Mouse (Mus musculus) c-Kit-positive CD71-negative TER-119-negative erythroid progenitor cells, embryonic 14.5 days (primary cell): ENCODE results near the gene Gm49388.
"Not testable (repeated sequence)": the region's sequence is repeated elsewhere in the genome, so short reads cannot be mapped to it uniquely, and the experiment has no call there.

Source experiments
- DNase-seq: peaks from one replicate; pipeline ENCODE4 v3.0.0-alpha.2; 2013; ENCODE audit warnings: low read depth

Gm49388 gene

DNA sequence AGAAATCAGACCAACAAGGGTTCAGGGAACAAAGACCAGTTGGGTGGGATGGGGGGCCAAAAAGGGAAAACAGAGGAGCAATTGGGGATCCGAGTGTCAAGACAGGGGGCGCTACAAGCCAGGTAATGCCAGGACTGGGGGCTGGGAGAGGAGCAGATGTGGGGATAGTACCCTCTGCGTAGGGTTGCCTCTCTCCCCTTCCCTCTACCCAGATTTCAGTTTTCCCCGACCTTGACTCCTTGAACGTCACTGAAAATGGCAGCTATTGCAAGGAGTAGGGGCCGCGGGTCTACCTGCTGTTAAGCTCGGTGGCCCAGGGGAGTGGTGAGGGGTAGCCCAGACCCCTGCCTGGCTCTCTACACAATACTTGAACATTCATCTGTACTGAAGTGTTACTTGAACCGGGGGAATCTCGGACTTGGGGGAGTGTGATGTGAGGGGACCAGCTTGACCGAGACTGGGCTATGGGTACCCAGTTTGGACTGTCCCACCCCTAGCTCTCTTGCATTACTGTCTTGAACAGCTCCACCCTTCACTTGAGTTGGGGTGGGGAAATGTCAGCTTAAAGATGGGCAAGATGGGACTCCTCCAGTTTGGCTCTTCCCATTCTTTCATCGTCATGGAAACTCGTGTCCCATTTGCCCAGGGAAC lies 16.9 kb upstream of the Gm49388 start:
- no peak for DNase-seq

DNA sequence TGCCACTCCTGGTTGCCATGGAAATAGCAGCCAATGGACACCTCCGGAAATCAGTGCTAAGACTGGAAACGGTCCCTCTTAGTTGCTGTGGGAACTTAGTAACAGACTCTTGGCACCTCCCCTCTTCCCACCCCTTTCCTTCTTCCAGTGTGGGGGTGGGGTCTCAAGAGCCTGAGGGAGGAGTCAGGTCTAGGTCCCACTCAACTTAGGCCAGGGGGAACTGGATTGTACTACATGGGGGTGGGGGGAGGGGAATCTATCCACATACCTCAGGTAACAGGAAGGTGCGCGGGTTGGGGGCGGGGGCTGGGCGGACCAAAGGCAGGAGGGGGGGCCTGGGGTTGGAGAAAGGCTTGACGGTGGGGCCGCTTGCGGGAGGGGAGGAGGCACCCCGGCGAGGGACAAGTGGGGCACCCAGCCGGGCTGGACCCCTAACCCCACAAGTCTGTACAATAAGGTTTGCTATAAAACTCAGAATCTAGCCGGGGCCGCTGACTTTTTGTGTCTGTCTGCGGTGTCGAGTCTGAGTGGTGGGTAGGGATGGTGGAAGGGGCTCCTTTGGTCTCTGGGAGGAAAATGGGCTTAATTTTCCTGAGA lies 16.3 kb upstream of the Gm49388 start:
- peak; percentile 66 for DNase-seq

DNA sequence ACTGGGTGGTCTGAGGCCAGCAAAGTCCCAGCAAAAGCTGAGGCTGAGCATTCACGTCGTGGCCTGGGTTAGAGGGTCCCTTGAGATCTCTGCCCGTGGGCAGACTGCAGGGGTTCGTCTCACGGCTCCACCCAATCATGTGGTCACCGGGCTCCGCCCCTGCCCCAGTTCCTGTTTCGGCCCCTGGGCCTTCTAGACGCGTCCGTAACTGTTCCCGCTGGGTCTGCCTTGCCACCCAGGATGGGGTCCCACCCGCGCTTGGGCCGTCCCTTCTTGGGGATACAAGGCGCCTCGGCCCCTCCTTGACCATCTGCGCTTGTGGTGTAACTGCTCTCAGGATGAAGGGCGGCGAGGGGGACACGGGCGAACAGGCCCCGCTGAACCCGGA lies 15.8 kb upstream of the Gm49388 start, which contains the start of gene Orai3:
TSS of gene Orai3 (plus strand) at position 165 of the 388 bp plus-strand sequence.
- DNase-seq, result peak; percentile 73

DNA sequence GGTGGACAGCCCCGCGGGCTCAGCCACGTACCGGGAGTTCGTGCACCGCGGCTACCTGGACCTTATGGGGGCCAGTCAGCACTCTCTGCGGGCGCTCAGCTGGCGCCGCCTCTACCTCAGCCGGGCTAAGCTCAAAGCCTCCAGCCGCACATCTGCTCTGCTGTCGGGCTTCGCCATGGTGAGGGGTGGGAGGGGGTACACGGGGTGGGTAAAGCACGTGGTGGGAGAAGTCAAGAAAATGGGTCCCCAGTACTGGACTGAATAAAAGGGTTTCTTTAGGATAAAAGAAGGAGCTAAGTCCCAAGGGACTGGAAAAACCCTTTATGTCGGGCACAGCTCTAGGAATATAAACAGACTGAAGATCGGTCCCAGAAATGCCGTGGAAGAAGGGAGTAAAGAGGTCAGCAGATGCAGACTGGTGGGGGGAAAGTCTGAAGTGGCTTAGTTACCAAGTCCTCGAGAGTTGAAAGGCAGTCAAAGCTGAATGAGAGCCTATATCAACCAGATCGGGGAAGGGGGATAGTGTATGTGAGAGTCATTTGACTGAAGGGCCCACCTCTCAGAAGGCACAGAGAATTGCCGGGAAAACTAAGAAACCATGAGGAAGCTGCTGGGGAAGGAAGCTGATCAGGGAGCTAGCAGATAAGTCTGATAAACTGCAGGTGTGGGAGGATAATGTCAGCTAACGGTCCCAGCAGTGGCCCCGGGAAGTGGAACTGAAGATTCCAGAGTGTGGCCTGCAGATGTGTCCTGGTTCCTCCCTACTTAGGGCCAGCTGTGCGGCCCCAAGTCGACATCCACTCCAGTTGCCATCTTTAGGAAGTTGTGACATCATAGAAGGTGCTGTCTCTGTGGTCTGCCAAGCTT lies 15.1 kb upstream of the Gm49388 start:
- DNase-seq, result no peak

DNA sequence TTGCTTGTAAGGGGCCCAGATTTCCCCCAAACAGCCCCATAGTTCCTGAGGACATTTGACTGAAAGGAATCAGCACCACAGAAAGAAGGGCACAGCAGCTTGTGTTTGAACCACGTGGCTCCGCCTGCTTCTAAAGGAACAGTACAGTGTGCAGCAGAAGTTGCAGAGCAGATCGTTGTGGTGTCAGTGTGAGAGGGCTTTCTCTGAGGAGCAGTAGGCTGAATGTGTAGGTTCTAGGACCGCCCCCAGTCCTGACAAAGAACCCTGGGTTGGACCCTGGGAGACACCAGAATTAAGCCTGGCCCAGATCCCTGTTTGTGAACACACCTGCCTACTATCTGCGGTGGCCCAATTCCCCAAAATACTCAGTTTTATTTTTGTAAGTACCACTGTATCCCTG lies 14.1 kb upstream of the Gm49388 start:
- no peak for DNase-seq

DNA sequence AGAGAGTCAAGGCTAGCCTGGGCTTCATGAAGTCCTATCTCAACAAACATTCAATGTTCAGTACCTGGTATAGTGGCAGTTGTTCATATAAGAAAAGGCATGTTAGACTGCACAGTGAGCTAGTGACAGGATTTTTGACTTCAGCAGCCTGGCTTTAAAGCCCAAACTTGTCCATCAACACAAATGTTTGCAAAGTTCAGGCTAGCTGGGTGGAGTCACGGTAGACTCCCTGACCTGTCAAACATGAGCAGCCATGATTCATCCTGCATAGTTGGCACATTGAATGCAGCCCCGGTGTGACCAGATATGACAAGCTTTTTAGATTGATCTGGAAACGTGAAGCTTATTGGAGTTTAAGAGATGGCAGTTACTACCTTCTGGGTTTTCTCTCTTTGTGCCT lies 13.3 kb upstream of the Gm49388 start:
- no peak for DNase-seq

DNA sequence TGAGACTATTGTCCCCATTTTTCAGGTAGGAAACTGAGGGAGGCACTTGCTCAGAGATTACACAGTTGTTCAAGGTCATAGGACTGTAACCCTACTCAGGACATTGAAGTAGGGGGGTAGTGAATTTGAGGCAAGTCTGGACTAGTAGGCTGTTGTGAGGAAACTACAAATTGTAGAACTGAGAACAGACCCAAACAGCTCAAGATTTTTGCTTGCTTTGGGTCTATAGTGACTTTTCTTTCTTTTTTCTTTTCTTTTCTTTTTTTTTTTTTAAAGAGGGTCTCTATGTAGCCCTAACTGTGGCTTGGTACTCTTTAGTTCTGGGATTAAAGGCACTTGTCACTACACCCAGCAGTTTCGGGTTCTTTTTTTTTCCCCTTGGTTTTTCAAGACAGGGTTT lies 12.9 kb upstream of the Gm49388 start:
- no peak for DNase-seq

DNA sequence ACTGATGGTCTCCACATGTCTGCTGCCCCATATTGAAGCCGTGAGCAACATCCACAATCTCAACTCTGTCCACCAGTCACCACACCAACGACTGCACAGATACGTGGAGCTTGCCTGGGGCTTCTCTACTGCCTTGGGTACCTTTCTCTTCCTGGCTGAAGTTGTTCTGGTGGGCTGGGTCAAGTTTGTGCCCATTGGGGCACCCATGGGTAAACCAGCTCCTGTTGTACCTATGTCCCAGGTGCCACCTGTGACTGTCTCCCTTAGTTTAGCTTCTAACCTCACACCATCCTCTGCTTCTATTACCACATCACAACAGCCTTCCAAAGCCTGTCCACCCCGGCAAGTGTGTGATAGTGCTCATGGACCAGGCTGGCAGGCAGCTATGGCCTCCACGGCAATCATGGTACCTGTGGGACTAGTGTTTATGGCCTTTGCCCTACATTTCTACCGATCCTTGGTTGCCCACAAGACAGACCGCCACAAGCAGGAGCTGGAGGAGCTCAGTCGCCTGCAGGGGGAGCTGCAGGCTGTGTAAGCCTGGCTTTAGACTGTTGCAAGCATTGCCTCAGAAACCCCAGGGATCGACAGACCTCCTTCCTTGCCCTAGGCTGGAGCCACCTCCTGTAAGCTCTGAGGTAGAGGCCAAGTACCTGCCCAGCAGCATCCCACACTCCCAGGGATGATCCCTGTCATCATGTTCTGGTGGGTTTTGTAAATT lies 11.6 kb upstream of the Gm49388 start:
- DNase-seq, result peak; percentile 82

DNA sequence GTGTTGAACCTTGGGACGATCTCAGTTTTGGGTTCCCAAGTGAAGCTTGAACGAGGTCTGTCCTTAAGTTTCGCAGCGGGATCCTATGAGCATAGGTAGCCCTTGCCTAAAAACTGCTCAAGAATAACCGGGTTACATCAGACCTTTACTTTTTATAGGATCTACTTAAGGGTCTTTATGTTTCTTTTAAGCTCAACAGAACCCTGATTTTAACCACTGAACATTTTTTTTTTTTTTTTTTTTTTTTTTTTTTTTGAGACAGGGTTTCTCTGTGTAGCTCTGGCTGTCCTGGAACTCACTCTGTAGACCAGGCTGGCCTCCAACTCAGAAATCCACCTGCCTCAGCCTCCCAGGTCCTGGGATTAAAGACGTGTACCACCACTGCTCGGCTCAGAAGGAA lies 9.6 kb upstream of the Gm49388 start:
- DNase-seq, result not testable (repeated sequence)

DNA sequence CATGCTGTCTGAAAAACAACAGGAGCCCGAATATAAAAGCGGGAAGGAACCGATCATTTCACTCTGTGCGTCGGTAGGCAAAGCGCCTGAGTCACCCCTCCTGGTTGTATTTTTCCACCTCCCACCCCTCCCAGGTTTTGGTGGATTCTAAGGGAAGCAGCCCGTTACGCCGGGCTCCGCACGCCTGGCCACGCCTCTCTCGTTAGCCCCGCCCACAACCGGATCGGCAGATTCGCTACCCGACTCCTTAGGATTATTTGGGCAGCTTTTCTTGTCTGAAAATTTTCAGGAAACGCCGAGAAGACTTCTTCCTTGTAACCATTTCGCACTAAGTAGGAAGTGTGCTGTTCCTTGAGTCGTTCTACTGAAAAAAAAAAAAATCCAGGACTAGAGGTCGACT lies 9.0 kb upstream of the Gm49388 start, which contains the start of gene Setd1a:
TSS of gene Setd1a (plus strand) at position 245 of the 400 bp plus-strand sequence.
- DNase-seq, result peak; percentile 77

DNA sequence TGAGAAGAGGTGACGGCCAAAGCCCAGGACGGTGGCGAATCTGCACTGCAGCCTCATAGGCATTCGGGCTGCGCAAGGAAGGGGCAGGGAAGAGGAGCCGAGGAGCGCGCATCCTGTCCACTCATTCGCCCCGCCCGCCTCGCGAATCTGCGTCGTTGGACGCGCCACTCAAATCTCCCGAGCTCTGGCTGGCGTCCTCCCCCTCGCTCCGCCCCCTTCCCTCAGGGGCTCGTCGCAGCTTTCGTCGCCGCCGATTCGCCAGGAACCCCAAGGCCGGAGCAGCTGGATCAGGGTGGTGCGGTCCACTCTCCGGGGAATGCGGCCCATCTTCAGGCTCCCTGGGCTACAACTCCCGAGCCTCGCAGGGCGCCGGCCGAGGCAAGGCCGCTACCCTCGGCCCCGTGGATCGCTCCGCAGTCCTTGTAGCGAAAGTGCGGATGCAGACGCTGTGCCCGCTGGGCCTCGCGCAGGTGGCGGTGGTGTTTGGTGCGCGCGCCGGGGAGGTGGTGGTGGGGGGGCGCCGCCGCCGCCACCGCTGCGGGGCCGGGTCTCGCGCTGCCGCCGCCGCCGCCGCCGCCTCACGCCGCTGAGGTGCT lies 8.4 kb upstream of the Gm49388 start:
- peak; percentile 96 for DNase-seq

DNA sequence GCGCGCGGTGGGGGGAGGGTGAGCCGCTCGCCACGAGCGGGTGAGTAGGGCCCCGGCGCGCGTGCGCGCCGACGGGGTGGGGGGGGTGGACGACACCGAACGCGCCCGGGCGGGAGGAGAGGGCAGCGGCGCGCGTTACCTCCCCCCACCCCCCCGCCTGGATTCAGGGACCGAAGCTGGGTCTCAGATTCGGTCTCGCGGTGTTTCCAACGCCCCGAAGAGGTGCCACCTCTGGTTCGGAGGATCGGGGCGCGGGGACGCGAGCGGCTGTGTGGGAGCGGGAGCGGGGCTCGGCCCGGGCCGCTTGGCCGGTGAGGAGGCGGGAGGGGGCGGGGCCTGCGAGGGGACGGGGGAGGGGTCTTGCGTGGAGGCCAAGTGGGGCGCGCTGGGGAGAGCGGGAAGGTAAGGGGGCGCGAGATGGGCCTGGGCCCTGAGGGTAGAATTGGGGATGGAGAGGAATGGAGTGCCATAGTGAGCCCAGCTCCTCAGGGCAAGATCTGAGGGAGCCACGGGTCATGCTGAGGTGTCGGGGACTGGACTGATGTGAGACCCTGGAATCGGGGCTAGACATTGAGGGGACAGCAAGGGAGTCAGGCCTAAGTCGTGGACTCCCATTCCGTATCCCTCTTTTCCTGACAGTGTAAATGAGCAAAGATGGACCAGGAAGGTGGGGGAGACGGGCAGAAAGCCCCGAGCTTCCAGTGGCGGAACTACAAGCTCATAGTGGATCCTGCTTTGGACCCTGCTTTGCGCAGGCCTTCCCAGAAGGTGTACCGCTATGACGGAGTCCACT lies 7.7 kb upstream of the Gm49388 start:
- DNase-seq, result no peak

DNA sequence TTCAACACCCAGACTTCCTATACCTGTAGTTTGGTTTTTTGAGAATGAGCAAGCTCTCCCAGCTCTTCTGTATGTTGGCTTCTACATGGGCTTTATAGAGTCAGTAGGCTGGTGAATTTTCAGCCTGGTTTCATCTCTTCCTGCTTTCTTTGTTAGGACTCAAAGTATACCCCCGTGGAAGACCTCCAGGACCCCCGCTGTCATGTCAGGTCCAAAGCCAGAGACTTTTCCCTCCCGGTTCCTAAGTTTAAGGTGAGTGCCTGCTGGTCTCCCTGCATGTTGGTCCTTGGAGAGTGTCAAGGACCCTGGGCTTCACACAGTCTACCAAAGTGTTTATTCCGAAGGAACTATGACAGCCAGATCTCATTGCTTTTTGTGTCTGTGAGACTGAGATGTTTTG lies 7.1 kb upstream of the Gm49388 start:
- no peak for DNase-seq

DNA sequence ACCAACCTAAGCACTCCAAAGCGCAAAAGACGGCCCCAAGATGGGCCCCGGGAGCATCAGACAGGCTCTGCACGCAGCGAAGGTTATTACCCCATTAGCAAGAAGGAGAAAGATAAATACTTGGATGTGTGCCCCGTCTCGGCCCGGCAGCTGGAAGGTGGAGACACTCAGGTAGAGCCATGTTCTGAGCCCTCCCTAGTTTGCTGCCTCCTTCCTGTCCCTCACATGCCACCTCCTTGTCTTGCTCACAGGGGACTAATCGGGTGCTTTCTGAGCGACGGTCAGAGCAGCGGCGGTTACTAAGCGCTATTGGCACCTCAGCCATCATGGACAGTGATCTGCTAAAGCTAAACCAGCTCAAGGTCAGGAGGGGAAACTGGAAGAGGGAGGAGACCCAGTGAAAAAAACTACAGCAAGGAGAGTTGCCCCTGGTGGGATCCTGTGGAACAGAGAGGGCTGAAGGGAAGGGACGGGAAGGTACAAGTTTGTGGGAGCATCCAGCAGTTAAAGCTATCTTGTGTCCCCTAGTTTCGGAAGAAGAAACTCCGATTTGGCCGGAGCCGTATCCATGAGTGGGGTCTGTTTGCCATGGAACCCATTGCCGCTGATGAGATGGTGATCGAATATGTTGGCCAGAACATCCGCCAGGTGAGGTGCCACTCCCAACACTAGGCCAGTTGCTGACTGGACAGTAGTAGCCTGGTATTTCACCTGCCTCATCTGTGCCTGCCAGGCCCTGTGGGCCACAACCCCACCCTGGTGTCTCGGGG lies 11.9 kb downstream of the Gm49388 start:
- DNase-seq, result no peak

DNA sequence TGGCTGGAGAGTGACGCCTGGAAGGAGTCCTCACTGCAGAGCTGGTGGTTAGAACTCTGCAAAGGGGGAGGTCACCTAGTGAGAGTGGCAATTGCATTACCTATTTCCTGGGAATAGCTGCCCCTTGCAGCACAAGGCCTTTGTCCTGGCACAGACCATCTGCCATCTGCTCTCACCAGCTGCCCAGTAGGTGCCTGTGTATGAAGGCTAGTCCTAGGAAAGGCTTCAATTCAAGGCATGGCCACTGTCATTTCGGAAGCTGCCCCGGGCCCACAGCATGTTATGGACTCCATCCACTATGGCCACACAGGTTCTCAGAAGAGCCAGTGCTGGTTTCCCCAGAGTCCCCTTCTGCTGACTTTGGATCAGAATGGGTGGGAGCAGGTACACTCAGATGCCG lies 13.2 kb downstream of the Gm49388 start:
- no peak for DNase-seq

DNA sequence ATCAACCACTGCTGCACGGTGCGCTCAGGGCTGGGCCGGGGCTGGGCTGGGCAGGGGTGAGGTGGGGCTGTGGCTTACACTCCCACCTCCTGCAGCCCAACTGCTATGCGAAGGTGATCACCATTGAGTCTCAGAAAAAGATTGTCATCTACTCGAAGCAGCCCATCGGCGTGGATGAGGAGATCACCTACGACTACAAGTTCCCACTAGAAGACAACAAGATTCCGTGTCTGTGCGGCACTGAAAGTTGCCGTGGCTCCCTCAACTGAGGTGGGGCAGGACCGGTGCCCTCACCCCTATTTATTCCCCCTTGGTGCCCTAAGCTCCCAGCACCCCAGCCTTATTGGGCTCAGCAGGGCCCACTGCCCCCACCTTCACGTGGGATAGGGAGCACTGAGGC lies 13.8 kb downstream of the Gm49388 start:
- DNase-seq, result no peak

DNA sequence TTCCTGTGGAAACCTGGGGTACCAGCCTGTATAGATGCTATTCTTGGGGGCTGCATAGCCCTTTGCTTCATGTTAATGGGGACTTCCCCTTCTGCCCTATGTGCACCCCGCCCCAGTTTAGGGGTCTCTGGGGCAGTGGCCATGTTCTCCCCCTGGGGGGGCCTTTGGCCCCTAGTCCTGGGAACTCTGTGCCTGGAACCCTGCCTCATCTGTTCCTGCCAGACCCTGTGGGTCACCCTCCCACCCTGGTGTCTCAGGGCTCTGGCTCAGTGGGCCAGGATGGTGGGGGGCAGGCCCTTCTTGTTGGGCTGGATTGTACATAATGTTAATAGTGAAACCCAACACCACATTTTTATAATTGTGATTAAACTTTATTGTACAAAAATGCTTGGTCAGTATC lies 14.3 kb downstream of the Gm49388 start:
- DNase-seq, result no peak

DNA sequence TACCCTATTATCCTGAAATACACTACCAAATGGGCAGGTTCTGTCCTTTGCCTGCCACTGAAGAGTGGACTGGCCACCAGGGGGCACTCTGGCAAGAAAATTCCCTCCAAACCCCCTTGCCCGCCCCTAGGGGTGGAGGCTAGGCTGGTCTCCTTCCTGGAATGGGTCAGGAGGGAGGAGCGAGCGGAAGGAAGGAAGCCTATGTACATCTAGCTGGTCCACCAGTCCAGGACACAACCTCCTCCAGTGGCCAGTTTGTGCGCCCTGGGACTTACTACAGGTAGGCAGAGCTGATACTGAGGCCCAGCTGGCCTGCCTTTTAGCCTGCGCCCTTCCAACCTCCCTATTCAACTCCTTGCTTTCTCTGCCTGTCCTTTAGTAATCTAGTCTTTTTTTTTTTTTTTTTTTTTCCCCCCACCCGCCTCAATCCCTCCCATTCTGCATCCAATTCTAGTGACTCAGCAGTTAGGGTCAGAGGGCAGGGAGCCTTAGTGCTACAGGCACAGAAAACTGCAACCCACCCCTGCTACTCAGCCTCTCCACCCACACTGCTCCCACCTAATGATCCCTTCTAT lies 15.1 kb downstream of the Gm49388 start, which contains the start of gene Hsd3b7:
TSS of gene Hsd3b7 (plus strand) at position 170 of the 575 bp plus-strand sequence.
- peak; percentile 82 for DNase-seq

DNA sequence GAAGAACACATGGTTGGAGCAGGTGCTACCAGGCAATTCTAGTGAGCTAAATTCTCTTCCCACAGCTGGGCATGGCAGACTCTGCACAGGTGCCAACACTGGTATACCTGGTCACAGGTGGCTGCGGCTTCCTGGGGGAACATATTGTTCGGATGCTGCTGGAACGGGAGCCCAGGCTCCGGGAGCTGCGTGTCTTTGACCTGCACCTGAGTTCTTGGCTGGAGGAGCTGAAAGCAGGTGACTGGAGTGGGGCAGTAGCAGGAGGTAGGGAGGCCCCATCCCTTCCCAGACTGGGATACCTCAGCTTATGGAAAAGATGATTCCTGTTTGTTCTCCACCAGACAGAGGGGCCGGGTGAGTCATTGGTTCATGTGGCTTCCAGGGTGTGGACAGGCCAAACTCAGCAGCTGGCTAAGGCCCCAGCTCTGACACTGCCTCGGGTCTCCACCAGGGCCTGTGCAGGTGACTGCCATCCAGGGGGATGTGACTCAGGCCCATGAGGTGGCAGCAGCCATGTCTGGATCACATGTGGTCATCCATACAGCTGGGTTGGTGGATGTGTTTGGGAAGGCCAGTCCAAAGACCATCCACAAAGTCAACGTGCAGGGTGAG lies 15.7 kb downstream of the Gm49388 start:
- no peak for DNase-seq
